Mouse (Mus musculus): ENCODE data around the gene Camk2n2. TPM values are rescaled to one million over a fixed set of nuclear protein-coding genes. Genes with fewer than 3 reads are reported as not detected.

Camk2n2 gene
- polyA plus RNA-seq, 1 experiment from 2014 or later: 0.40 TPM

GRCm38 (mm10) chr16:20595060-20595673 is 25.9 kb downstream of the Camk2n2 start:
- no peak for ATAC-seq (ENCODE audit: insufficient read depth, low FRiP score)
- H3K4me2 ChIP-seq (ENCODE audit: low read depth, low read length): no peak overlapping the region
- no peak overlapping the region for H3K4me3 ChIP-seq (replicated peaks; ENCODE audit: low read length)
- H3K27ac ChIP-seq (ENCODE audit: low read length): no peak overlapping the region
- H3K9me3 ChIP-seq (replicated peaks; ENCODE audit: control insufficient read depth, low read length): no peaks in the 10 kb centered on the region
- 75% methylated on average over 7 of the region's 7 CpGs for WGBS
- peaks cover 27% of the 10 kb centered on the region for H3K27me3 ChIP-seq (ENCODE audit: control insufficient read depth, insufficient read depth, low read length)
- no peaks in the 10 kb centered on the region for H3K36me3 ChIP-seq (ENCODE audit: control insufficient read depth, insufficient read depth, low read length)
- H3K4me1 ChIP-seq (ENCODE audit: control insufficient read depth, insufficient read depth, low read length): peaks cover 3% of the 10 kb centered on the region
- no peak overlapping the region for H3K9ac ChIP-seq (ENCODE audit: low read length)

GRCm38 (mm10) chr16:20591076-20591705 is 29.9 kb downstream of the Camk2n2 start:
- H3K4me1 ChIP-seq (ENCODE audit: control insufficient read depth, insufficient read depth, low read length): peaks cover 10% of the 10 kb centered on the region
- no peak overlapping the region for H3K4me2 ChIP-seq (ENCODE audit: low read depth, low read length)
- 4% methylated on average over 48 of the region's 48 CpGs for WGBS
- no peaks in the 10 kb centered on the region for H3K9me3 ChIP-seq (replicated peaks; ENCODE audit: control insufficient read depth, low read length)
- H3K27me3 ChIP-seq (ENCODE audit: control insufficient read depth, insufficient read depth, low read length): peaks cover 43% of the 10 kb centered on the region
- H3K36me3 ChIP-seq (ENCODE audit: control insufficient read depth, insufficient read depth, low read length): no peaks in the 10 kb centered on the region
- peak overlapping the region; percentile 19; the same call in 1 of the 2 replicates for H3K4me3 ChIP-seq (replicated peaks; ENCODE audit: low read length)
- no peak overlapping the region for H3K27ac ChIP-seq (ENCODE audit: low read length)
- no peak overlapping the region for H3K9ac ChIP-seq (ENCODE audit: low read length)
- ATAC-seq (ENCODE audit: insufficient read depth, low FRiP score): no peak

GRCm38 (mm10) chr16:20590680-20591038 is 30.4 kb downstream of the Camk2n2 start:
- no peak for ATAC-seq (ENCODE audit: insufficient read depth, low FRiP score)
- peak overlapping the region; percentile 56 for H3K4me3 ChIP-seq (replicated peaks; ENCODE audit: low read length)
- no peaks in the 10 kb centered on the region for H3K9me3 ChIP-seq (replicated peaks; ENCODE audit: control insufficient read depth, low read length)
- H3K4me2 ChIP-seq (ENCODE audit: low read depth, low read length): peak overlapping the region; percentile 90
- H3K27ac ChIP-seq (ENCODE audit: low read length): no peak overlapping the region
- 0 out of 2 replicates have a peak overlapping the region, but pooled peaks have one; percentile 66 for H3K9ac ChIP-seq (ENCODE audit: low read length)
- H3K36me3 ChIP-seq (ENCODE audit: control insufficient read depth, insufficient read depth, low read length): no peaks in the 10 kb centered on the region
- H3K27me3 ChIP-seq (ENCODE audit: control insufficient read depth, insufficient read depth, low read length): peaks cover 43% of the 10 kb centered on the region
- WGBS: 3% methylated on average over 17 of the region's 17 CpGs
- peaks cover 10% of the 10 kb centered on the region for H3K4me1 ChIP-seq (ENCODE audit: control insufficient read depth, insufficient read depth, low read length)

GRCm38 (mm10) chr16:20589939-20590679 is 31.0 kb downstream of the Camk2n2 start:
- H3K36me3 ChIP-seq (ENCODE audit: control insufficient read depth, insufficient read depth, low read length): no peaks in the 10 kb centered on the region
- under 1% methylated on average over 39 of the region's 39 CpGs for WGBS
- peaks cover 43% of the 10 kb centered on the region for H3K27me3 ChIP-seq (ENCODE audit: control insufficient read depth, insufficient read depth, low read length)
- ATAC-seq (ENCODE audit: insufficient read depth, low FRiP score): peak; percentile 68; the same call in 1 of the 2 replicates
- no peak overlapping the region for H3K27ac ChIP-seq (ENCODE audit: low read length)
- no peaks in the 10 kb centered on the region for H3K9me3 ChIP-seq (replicated peaks; ENCODE audit: control insufficient read depth, low read length)
- peak overlapping the region; percentile 66 for H3K9ac ChIP-seq (ENCODE audit: low read length)
- H3K4me2 ChIP-seq (ENCODE audit: low read depth, low read length): peak overlapping the region; percentile 90
- H3K4me3 ChIP-seq (replicated peaks; ENCODE audit: low read length): peak overlapping the region; percentile 56
- H3K4me1 ChIP-seq (ENCODE audit: control insufficient read depth, insufficient read depth, low read length): peaks cover 10% of the 10 kb centered on the region

GRCm38 (mm10) chr16:20589366-20589938 is 31.6 kb downstream of the Camk2n2 start, which contains the start of gene Vwa5b2:
Vwa5b2 (plus strand) TSS chr16:20589471.
- Histone ChIP-seq H3K27ac (ENCODE audit: low read length) (no peak within 1 kb of the TSS), H3K27me3 (ENCODE audit: control insufficient read depth, insufficient read depth, low read length) (peaks cover 43% of the 10 kb centered on the region), H3K36me3 (ENCODE audit: control insufficient read depth, insufficient read depth, low read length) (no peaks in the 10 kb centered on the region), H3K4me1 (ENCODE audit: control insufficient read depth, insufficient read depth, low read length) (peaks cover 10% of the 10 kb centered on the region), H3K4me2 (ENCODE audit: low read depth, low read length) (peak within 1 kb of the TSS; percentile 90), H3K9me3 (replicated peaks; ENCODE audit: control insufficient read depth, low read length) (no peaks in the 10 kb centered on the region), H3K9ac (ENCODE audit: low read length) (peak within 1 kb of the TSS; percentile 66), H3K4me3 (replicated peaks; ENCODE audit: low read length) (peak within 1 kb of the TSS; percentile 56)
- peak; percentile 64; the same call in 1 of the 2 replicates for ATAC-seq (ENCODE audit: insufficient read depth, low FRiP score)
- under 1% methylated on average over 24 of the region's 24 CpGs for WGBS

MicroRNAs encoded within 50 kb of the gene (microRNA counts, 519-probe panel; counts per million panel counts)
- 2,457 counts per million, percentile 52 among the panel's probes with 10 or more counts for microRNA mmu-miR-1224

Small RNA genes lying within 50 kb of the gene (microRNA-seq; reads per million reads assigned to microRNA genes)
- 8.6 reads per million, percentile 30 among the genes with 10 or more reads in this experiment for gene Mir1224

Other genes with a start within 250 kb of the Camk2n2 start
- 59.9 and 60.2 TPM in 2 replicates for gene Abcc5, start 194.9 kb downstream of the Camk2n2 start, polyA plus RNA-seq (2015; fragmentation: Nextera tagmentation; extraction: Ambion mirVana)
- gene Eif2b5, start 122.5 kb downstream of the Camk2n2 start, polyA plus RNA-seq (2015; fragmentation: Nextera tagmentation; extraction: Ambion mirVana): 93.0 and 94.7 TPM in 2 replicates
- gene Dvl3, start 104.3 kb downstream of the Camk2n2 start, polyA plus RNA-seq (2015; fragmentation: Nextera tagmentation; extraction: Ambion mirVana): 17.4 and 17.6 TPM in 2 replicates
- gene Ap2m1, start 85.8 kb downstream of the Camk2n2 start, polyA plus RNA-seq (2015; fragmentation: Nextera tagmentation; extraction: Ambion mirVana): 565 and 588 TPM in 2 replicates
- 55.0 and 63.1 TPM in 2 replicates for gene Abcf3, start 72.7 kb downstream of the Camk2n2 start, polyA plus RNA-seq (2015; fragmentation: Nextera tagmentation; extraction: Ambion mirVana)
- 3.8 and 4.2 TPM in 2 replicates for gene Vwa5b2, start 31.8 kb downstream of the Camk2n2 start, polyA plus RNA-seq (2015; fragmentation: Nextera tagmentation; extraction: Ambion mirVana)
- 26.0 and 30.7 TPM in 2 replicates for gene Eef1akmt4, start 9.7 kb downstream of the Camk2n2 start, polyA plus RNA-seq (2015; fragmentation: Nextera tagmentation; extraction: Ambion mirVana)
- gene Gm49333, start 9.7 kb downstream of the Camk2n2 start, polyA plus RNA-seq (2015; fragmentation: Nextera tagmentation; extraction: Ambion mirVana): 0.14 TPM in 1 of 2 replicates, not detected in the other
- 34.0 and 38.2 TPM in 2 replicates for gene Alg3, start 9.6 kb downstream of the Camk2n2 start, polyA plus RNA-seq (2015; fragmentation: Nextera tagmentation; extraction: Ambion mirVana)
- gene Ece2, start 8.5 kb upstream of the Camk2n2 start, polyA plus RNA-seq (2015; fragmentation: Nextera tagmentation; extraction: Ambion mirVana): 2.4 and 2.6 TPM in 2 replicates
- 291 and 307 TPM in 2 replicates for gene Psmd2, start 30.4 kb upstream of the Camk2n2 start, polyA plus RNA-seq (2015; fragmentation: Nextera tagmentation; extraction: Ambion mirVana)
- 144 and 155 TPM in 2 replicates for gene Eif4g1, start 47.0 kb upstream of the Camk2n2 start, polyA plus RNA-seq (2015; fragmentation: Nextera tagmentation; extraction: Ambion mirVana)
- gene Fam131a, start 72.0 kb upstream of the Camk2n2 start, polyA plus RNA-seq (2015; fragmentation: Nextera tagmentation; extraction: Ambion mirVana): 9.7 and 10.3 TPM in 2 replicates
- 75.2 and 84.9 TPM in 2 replicates for gene Polr2h, start 96.4 kb upstream of the Camk2n2 start, polyA plus RNA-seq (2015; fragmentation: Nextera tagmentation; extraction: Ambion mirVana)
- gene Clcn2, start 96.5 kb upstream of the Camk2n2 start, polyA plus RNA-seq (2015; fragmentation: Nextera tagmentation; extraction: Ambion mirVana): 11.6 and 12.9 TPM in 2 replicates
- gene Chrd, start 111.8 kb upstream of the Camk2n2 start, polyA plus RNA-seq (2015; fragmentation: Nextera tagmentation; extraction: Ambion mirVana): 5.2 and 5.6 TPM in 2 replicates
- 1.0 and 1.3 TPM in 2 replicates for gene Thpo, start 113.2 kb upstream of the Camk2n2 start, polyA plus RNA-seq (2015; fragmentation: Nextera tagmentation; extraction: Ambion mirVana)